Mouse (Mus musculus) midbrain, postnatal 0 days (tissue): ENCODE measurements around the gene Prepl. TPM values are rescaled to one million over a fixed set of nuclear protein-coding genes. Genes with fewer than 3 reads are reported as not detected.

Source experiments
- ATAC-seq: fragments of 200-750 bp; cut with Nextera tagmentation; 2 replicates; pipeline ENCODE4 v1.8.0; 2017; ENCODE audit warnings: moderate number of reproducible peaks, mild to moderate bottlenecking, moderate TSS enrichment, moderate library complexity; ENCODE audit not compliant: low FRiP score
- DNase-seq: peaks from one replicate; pipeline ENCODE4 v3.0.0-alpha.2; 2015; ENCODE audit warnings: low spot score
- H3K27ac ChIP-seq: fragments of 300-500 bp; sonication (generic); 2 replicates; pipeline ENCODE4 v1.5.1; 2014; ENCODE audit warnings: low read depth, mild to moderate bottlenecking, low read length, mixed read lengths
- H3K27me3 ChIP-seq: fragments of 300-500 bp; sonication (generic); 2 replicates; pipeline ENCODE4 v1.6.1; 2014; ENCODE audit warnings: low read length, control low read depth, mixed read lengths; ENCODE audit not compliant: insufficient read depth
- H3K36me3 ChIP-seq: fragments of 300-500 bp; sonication (generic); 2 replicates; pipeline ENCODE4 v1.6.1; 2014; ENCODE audit warnings: low read length, control low read depth, mixed read lengths; ENCODE audit not compliant: insufficient read depth
- H3K4me1 ChIP-seq: fragments of 300-500 bp; sonication (generic); 2 replicates; pipeline ENCODE4 v1.6.1; 2014; ENCODE audit warnings: mild to moderate bottlenecking, control low read depth, antibody characterized with exemption, low read length, mixed read lengths; ENCODE audit not compliant: insufficient read depth
- H3K4me2 ChIP-seq: fragments of 300-500 bp; sonication (generic); 2 replicates; pipeline ENCODE4 v1.6.1; 2014; ENCODE audit warnings: low read depth, mild to moderate bottlenecking, low read length, mixed read lengths; ENCODE audit not compliant: poor library complexity, severe bottlenecking
- H3K4me3 ChIP-seq: fragments of 300-500 bp; sonication (generic); 2 replicates; pipeline ENCODE4 v1.5.1; 2014; ENCODE audit warnings: low read depth, mild to moderate bottlenecking, low read length, moderate library complexity
- H3K9ac ChIP-seq: fragments of 300-500 bp; sonication (generic); replicated peaks from 2 replicates; pipeline ENCODE4 v1.6.1; 2014; ENCODE audit warnings: mild to moderate bottlenecking, low read length, moderate library complexity, mixed read lengths; ENCODE audit not compliant: poor library complexity, severe bottlenecking
- H3K9me3 ChIP-seq: fragments of 300-500 bp; sonication (generic); 2 replicates; pipeline ENCODE4 v1.6.1; 2016; ENCODE audit warnings: low read length, control low read depth
- CTCF ChIP-seq: IDR thresholded peaks from 2 replicates; pipeline ENCODE4 v1.5.1; 2016; ENCODE audit warnings: antibody characterized with exemption, mild to moderate bottlenecking
- WGBS: fragments of 180-500 bp; shearing (Covaris S2); extraction: QIAGEN DNeasy Blood & Tissue Kit; methylation state at CpG from one replicate; pipeline ENCODE4 v1.1.7; 2014; 5-methylcytosine and 5-hydroxymethylcytosine counted together
- polyA plus RNA-seq: library from polyadenylated mRNA; unstranded; fragments of >200 nt; fragmentation: Nextera tagmentation; extraction: Ambion mirVana; gene quantifications from 2 replicates; pipeline ENCODE4 v1.2.1, GENCODE M21; 2015
- total RNA-seq: library from RNA; depleted of rRNA; stranded (reverse); fragments of >200 nt; gene quantifications from 2 replicates; pipeline ENCODE4 v1.2.3, GENCODE M21; 2014

The Prepl gene
- total and polyA plus RNA-seq, 2 experiments from 2014 or later: 111 to 150 TPM

GRCm38 (mm10) chr17:85044466-85044865, 45.6 kb downstream of the Prepl start:
- ATAC-seq: no peak

GRCm38 (mm10) chr17:85043404-85043816, 46.6 kb downstream of the Prepl start:
- 87% methylated on average over 6 of the region's 6 CpGs for whole genome bisulfite sequencing
- no peak for ATAC-seq
- H3K4me3 ChIP-seq: no peak overlapping the region
- H3K9me3 ChIP-seq: no peaks in the 10 kb centered on the region
- no peak for TF ChIP-seq CTCF
- no peak for DNase-seq
- H3K9ac ChIP-seq: no peak overlapping the region
- no peak overlapping the region for H3K27ac ChIP-seq
- H3K4me2 ChIP-seq: no peak overlapping the region
- H3K4me1 ChIP-seq: no peaks in the 10 kb centered on the region
- no peaks in the 10 kb centered on the region for H3K36me3 ChIP-seq
- H3K27me3 ChIP-seq: no peaks in the 10 kb centered on the region

More at GRCm38 (mm10) chr17:85044466-85044865, 45.6 kb downstream of the Prepl start:
- 94% methylated on average over 5 of the region's 5 CpGs for WGBS
- Histone ChIP-seq H3K9ac (no peak overlapping the region), H3K27ac (no peak overlapping the region), H3K4me3 (no peak overlapping the region), H3K9me3 (no peaks in the 10 kb centered on the region), H3K27me3 (no peaks in the 10 kb centered on the region), H3K36me3 (no peaks in the 10 kb centered on the region), H3K4me2 (no peak overlapping the region), H3K4me1 (no peaks in the 10 kb centered on the region)
- TF ChIP-seq CTCF: no peak
- no peak for DNase-seq

- no peak overlapping the region for H3K9ac ChIP-seq
- no peak overlapping the region for H3K4me2 ChIP-seq
- no peak for DNase-seq
- TF ChIP-seq CTCF: no peak
- no peaks in the 10 kb centered on the region for H3K4me1 ChIP-seq
- no peaks in the 10 kb centered on the region for H3K36me3 ChIP-seq
- no peaks in the 10 kb centered on the region for H3K9me3 ChIP-seq
- H3K4me3 ChIP-seq: no peak overlapping the region
- 68% methylated on average over 6 of the region's 6 CpGs for WGBS
- H3K27me3 ChIP-seq: no peaks in the 10 kb centered on the region
- H3K27ac ChIP-seq: no peak overlapping the region
- no peak for ATAC-seq
Observed at GRCm38 (mm10) chr17:85042419-85042818, 47.6 kb downstream of the Prepl start.

GRCm38 (mm10) chr17:85040913-85041312, 49.1 kb downstream of the Prepl start:
- WGBS: 84% methylated on average over 7 of the region's 7 CpGs

GRCm38 (mm10) chr17:85038761-85039160, 51.3 kb downstream of the Prepl start:
- H3K27me3 ChIP-seq: no peaks in the 10 kb centered on the region
- no peak for TF ChIP-seq CTCF
- no peak for DNase-seq
- H3K4me2 ChIP-seq: no peak overlapping the region
- 93% methylated on average over 5 of the region's 5 CpGs for whole genome bisulfite sequencing
- H3K9ac ChIP-seq: no peak overlapping the region
- no peak overlapping the region for H3K27ac ChIP-seq
- ATAC-seq: no peak
- H3K4me1 ChIP-seq: no peaks in the 10 kb centered on the region
- H3K9me3 ChIP-seq: no peaks in the 10 kb centered on the region
- no peak overlapping the region for H3K4me3 ChIP-seq
- no peaks in the 10 kb centered on the region for H3K36me3 ChIP-seq

More at GRCm38 (mm10) chr17:85040913-85041312, 49.1 kb downstream of the Prepl start:
- Histone ChIP-seq H3K27ac (no peak overlapping the region), H3K4me1 (no peaks in the 10 kb centered on the region), H3K9ac (no peak overlapping the region), H3K4me3 (no peak overlapping the region), H3K4me2 (no peak overlapping the region), H3K36me3 (no peaks in the 10 kb centered on the region), H3K9me3 (no peaks in the 10 kb centered on the region), H3K27me3 (no peaks in the 10 kb centered on the region)
- no peak for TF ChIP-seq CTCF
- no peak for ATAC-seq
- DNase-seq: no peak

GRCm38 (mm10) chr17:85038311-85038710, 51.7 kb downstream of the Prepl start:
- Histone ChIP-seq H3K9me3 (no peaks in the 10 kb centered on the region), H3K27me3 (no peaks in the 10 kb centered on the region), H3K27ac (no peak overlapping the region), H3K36me3 (no peaks in the 10 kb centered on the region), H3K9ac (no peak overlapping the region), H3K4me2 (no peak overlapping the region), H3K4me3 (no peak overlapping the region), H3K4me1 (no peaks in the 10 kb centered on the region)
- TF ChIP-seq CTCF: no peak
- ATAC-seq: no peak
- DNase-seq: no peak
- WGBS: 86% methylated on average over 4 of the region's 4 CpGs
